Mouse (Mus musculus) adrenal gland, postnatal 25 days (tissue): Measurements from ENCODE around the gene Chn1. TPM values are rescaled to one million over a fixed set of nuclear protein-coding genes. Genes with fewer than 3 reads are reported as not detected.

Source experiments
- DNase-seq: peaks from one replicate; pipeline ENCODE4 v3.0.0; 2021; ENCODE audit warnings: mixed read lengths
- total RNA-seq: library from RNA; stranded (reverse); gene quantifications from 2 replicates; pipeline ENCODE4 v1.2.3, GENCODE M21; 2021

Gene Chn1
- total RNA-seq, 1 experiment from 2014 or later = 13.2 TPM

GRCm38 (mm10) chr2:73591246-73591645 is 183.9 kb downstream of the Chn1 start:
- DNase-seq = no peak

- no peak for DNase-seq
Measured at GRCm38 (mm10) chr2:73590106-73590505, 185.0 kb downstream of the Chn1 start.

GRCm38 (mm10) chr2:73588951-73589350 is 186.2 kb downstream of the Chn1 start:
- DNase-seq = no peak

GRCm38 (mm10) chr2:73587109-73587506 is 188.0 kb downstream of the Chn1 start:
- no peak for DNase-seq

GRCm38 (mm10) chr2:73586392-73587108 is 188.6 kb downstream of the Chn1 start:
- DNase-seq = no peak

GRCm38 (mm10) chr2:73585347-73585831 is 189.8 kb downstream of the Chn1 start:
- no peak for DNase-seq

- DNase-seq = peak; percentile 80
Measured at GRCm38 (mm10) chr2:73584645-73585346, 190.3 kb downstream of the Chn1 start.

GRCm38 (mm10) chr2:73580720-73581119 is 194.4 kb downstream of the Chn1 start:
- no peak for DNase-seq

GRCm38 (mm10) chr2:73580166-73580565 is 195.0 kb downstream of the Chn1 start, which contains the start of gene Chrna1:
TSS of gene Chrna1 (minus strand) at chr2:73580338.
- no peak for DNase-seq

GRCm38 (mm10) chr2:73579168-73579567 is 196.0 kb downstream of the Chn1 start:
- no peak for DNase-seq

- no peak for DNase-seq
Measured at GRCm38 (mm10) chr2:73574418-73574817, 200.7 kb downstream of the Chn1 start.

- no peak for DNase-seq
Measured at GRCm38 (mm10) chr2:73573556-73573955, 201.6 kb downstream of the Chn1 start.

- peak; percentile 79 for DNase-seq
Measured at GRCm38 (mm10) chr2:73572539-73573372, 202.4 kb downstream of the Chn1 start.

GRCm38 (mm10) chr2:73571901-73572300 is 203.2 kb downstream of the Chn1 start:
- DNase-seq = no peak

- DNase-seq = no peak
Measured at GRCm38 (mm10) chr2:73571304-73571703, 203.8 kb downstream of the Chn1 start.

- peak; percentile 46 for DNase-seq
Measured at GRCm38 (mm10) chr2:73566989-73567605, 208.0 kb downstream of the Chn1 start.

GRCm38 (mm10) chr2:73566162-73566561 is 209.0 kb downstream of the Chn1 start:
- DNase-seq = no peak

- DNase-seq = no peak
Measured at GRCm38 (mm10) chr2:73563690-73564089, 211.5 kb downstream of the Chn1 start.

- DNase-seq = no peak
Measured at GRCm38 (mm10) chr2:73562656-73563055, 212.5 kb downstream of the Chn1 start.

GRCm38 (mm10) chr2:73561665-73562063 is 213.5 kb downstream of the Chn1 start:
- no peak for DNase-seq

GRCm38 (mm10) chr2:73560899-73561664 is 214.1 kb downstream of the Chn1 start:
- DNase-seq = no peak
